Mouse (Mus musculus): Measurements from ENCODE around the gene Gm5475.

- TF ChIP-seq CTCF (IDR thresholded peaks at IDR 0.05; ENCODE audit: control insufficient read depth, insufficient read depth, insufficient read length) (no peak), USF1 (IDR thresholded peaks at IDR 0.05; ENCODE audit: low read depth) (no peak), MYOG (IDR thresholded peaks at IDR 0.05; ENCODE audit: control insufficient read depth, extremely low read depth, insufficient read length) (no peak), CEBPB (IDR thresholded peaks at IDR 0.05; ENCODE audit: low read depth) (no peak)
These were observed 11.3 kb downstream of the Gm5475 start for GRCm38 (mm10) chr15:100433234-100433633.

Data from C2C12 (cell line).